Mouse (Mus musculus): Measurements from ENCODE around the gene Nudt3. TPM values are rescaled to one million over a fixed set of nuclear protein-coding genes. Genes with fewer than 3 reads are reported as not detected.

The Nudt3 gene
- polyA plus RNA-seq, 1 experiment = 97.1 TPM

- no peak overlapping the region for H3K27ac ChIP-seq (ENCODE audit: control insufficient read depth, insufficient read depth, low read depth, low read length, poor library complexity)
- 47% methylated on average over 9 of the region's 9 CpGs for WGBS
- no peak overlapping the region for H3K4me3 ChIP-seq (replicated peaks; ENCODE audit: control insufficient read depth, low read depth, low read length)
- no peak for TF ChIP-seq CTCF (IDR thresholded peaks at IDR 0.05; ENCODE audit: control insufficient read depth, insufficient read depth, low read length)
- TF ChIP-seq POLR2A (IDR thresholded peaks at IDR 0.05; ENCODE audit: borderline replicate concordance, control insufficient read depth, low read depth, low read length) = no peak
- peaks cover 4% of the 10 kb centered on the region for H3K4me1 ChIP-seq (ENCODE audit: control insufficient read depth, insufficient read depth, low read length)
Measured at GRCm38 (mm10) chr17:27586661-27587060, 36.6 kb downstream of the Nudt3 start.

- peaks cover 4% of the 10 kb centered on the region for H3K4me1 ChIP-seq (ENCODE audit: control insufficient read depth, insufficient read depth, low read length)
- no peak for TF ChIP-seq CTCF (IDR thresholded peaks at IDR 0.05; ENCODE audit: control insufficient read depth, insufficient read depth, low read length)
- no peak for TF ChIP-seq POLR2A (IDR thresholded peaks at IDR 0.05; ENCODE audit: borderline replicate concordance, control insufficient read depth, low read depth, low read length)
- 49% methylated on average over 13 of the region's 13 CpGs for WGBS
- no peak overlapping the region for H3K27ac ChIP-seq (ENCODE audit: control insufficient read depth, insufficient read depth, low read depth, low read length, poor library complexity)
- H3K4me3 ChIP-seq (replicated peaks; ENCODE audit: control insufficient read depth, low read depth, low read length) = no peak overlapping the region
Measured at GRCm38 (mm10) chr17:27583185-27583894, 40.0 kb downstream of the Nudt3 start.

DNA sequence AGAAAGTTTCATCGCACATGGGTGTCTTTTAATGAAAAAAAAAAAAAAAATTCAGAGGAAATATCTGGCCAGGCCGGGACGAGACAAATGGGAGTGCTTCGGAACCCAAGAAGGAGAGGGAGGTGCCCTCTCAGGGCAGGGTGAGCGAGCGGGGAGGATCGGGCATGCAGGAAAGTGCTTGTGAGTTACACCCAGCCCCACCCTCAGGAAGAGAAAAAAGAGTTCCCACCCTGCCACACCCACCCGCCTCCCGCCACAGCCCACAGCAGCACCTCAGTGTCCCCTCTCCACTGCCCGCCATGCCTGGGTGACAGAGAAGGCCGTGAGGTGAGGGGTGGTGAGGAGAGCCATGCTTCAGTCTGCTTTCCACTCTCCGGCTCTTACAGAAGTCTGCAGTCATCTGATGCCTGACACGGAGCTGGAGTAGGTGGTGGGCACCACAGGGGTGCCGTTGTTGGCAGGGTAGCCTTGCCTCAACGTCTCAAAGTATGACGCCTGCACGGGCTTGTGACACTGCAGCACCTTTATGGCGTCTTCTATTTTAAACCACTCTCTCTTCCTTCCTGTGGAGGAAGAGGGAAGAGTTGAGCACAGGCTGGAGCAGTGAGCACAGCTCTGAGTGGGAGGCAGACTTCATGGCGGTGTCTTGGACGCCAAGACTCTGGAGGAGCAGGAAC is 42.8 kb downstream of the Nudt3 start:
- Histone ChIP-seq H3K4me3 (replicated peaks; ENCODE audit: control insufficient read depth, low read depth, low read length) (no peak overlapping the region), H3K4me1 (ENCODE audit: control insufficient read depth, insufficient read depth, low read length) (peaks cover 2% of the 10 kb centered on the region), H3K27ac (ENCODE audit: control insufficient read depth, insufficient read depth, low read depth, low read length, poor library complexity) (no peak overlapping the region)
- 66% methylated on average over 20 of the region's 20 CpGs for WGBS
- no peak for TF ChIP-seq POLR2A (IDR thresholded peaks at IDR 0.05; ENCODE audit: borderline replicate concordance, control insufficient read depth, low read depth, low read length)
- no peak for TF ChIP-seq CTCF (IDR thresholded peaks at IDR 0.05; ENCODE audit: control insufficient read depth, insufficient read depth, low read length)

GRCm38 (mm10) chr17:27579816-27580215 is 43.5 kb downstream of the Nudt3 start:
- H3K4me1 ChIP-seq (ENCODE audit: control insufficient read depth, insufficient read depth, low read length) = peaks cover 2% of the 10 kb centered on the region
- TF ChIP-seq POLR2A (IDR thresholded peaks at IDR 0.05; ENCODE audit: borderline replicate concordance, control insufficient read depth, low read depth, low read length) (no peak), CTCF (IDR thresholded peaks at IDR 0.05; ENCODE audit: control insufficient read depth, insufficient read depth, low read length) (no peak)
- 89% methylated on average over 8 of the region's 8 CpGs for WGBS
- no peak overlapping the region for H3K27ac ChIP-seq (ENCODE audit: control insufficient read depth, insufficient read depth, low read depth, low read length, poor library complexity)
- no peak overlapping the region for H3K4me3 ChIP-seq (replicated peaks; ENCODE audit: control insufficient read depth, low read depth, low read length)

DNA sequence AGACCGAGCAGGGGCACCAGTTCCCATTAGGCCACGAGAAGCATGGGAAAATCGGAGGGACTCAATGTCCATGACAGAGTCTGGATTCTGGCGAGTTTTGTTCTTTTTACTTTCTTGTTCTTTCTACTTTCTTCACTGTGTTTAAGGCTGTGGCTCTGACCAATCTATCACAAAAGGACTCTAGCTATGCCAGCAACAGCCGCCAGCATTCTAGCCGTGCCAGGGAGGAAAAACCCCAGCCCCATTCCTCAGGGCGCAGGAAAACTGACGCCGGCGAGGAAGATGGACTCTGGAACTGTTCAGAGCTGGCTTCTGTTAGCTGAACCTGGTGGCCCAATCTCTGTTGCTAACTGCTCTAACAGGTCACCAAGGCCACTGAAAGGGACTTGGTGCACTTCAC is 44.8 kb downstream of the Nudt3 start:
- Histone ChIP-seq H3K4me1 (ENCODE audit: control insufficient read depth, insufficient read depth, low read length) (peaks cover 2% of the 10 kb centered on the region), H3K4me3 (replicated peaks; ENCODE audit: control insufficient read depth, low read depth, low read length) (no peak overlapping the region), H3K27ac (ENCODE audit: control insufficient read depth, insufficient read depth, low read depth, low read length, poor library complexity) (no peak overlapping the region)
- no peak for TF ChIP-seq CTCF (IDR thresholded peaks at IDR 0.05; ENCODE audit: control insufficient read depth, insufficient read depth, low read length)
- TF ChIP-seq POLR2A (IDR thresholded peaks at IDR 0.05; ENCODE audit: borderline replicate concordance, control insufficient read depth, low read depth, low read length) = no peak
- WGBS = 91% methylated on average over 10 of the region's 10 CpGs

DNA sequence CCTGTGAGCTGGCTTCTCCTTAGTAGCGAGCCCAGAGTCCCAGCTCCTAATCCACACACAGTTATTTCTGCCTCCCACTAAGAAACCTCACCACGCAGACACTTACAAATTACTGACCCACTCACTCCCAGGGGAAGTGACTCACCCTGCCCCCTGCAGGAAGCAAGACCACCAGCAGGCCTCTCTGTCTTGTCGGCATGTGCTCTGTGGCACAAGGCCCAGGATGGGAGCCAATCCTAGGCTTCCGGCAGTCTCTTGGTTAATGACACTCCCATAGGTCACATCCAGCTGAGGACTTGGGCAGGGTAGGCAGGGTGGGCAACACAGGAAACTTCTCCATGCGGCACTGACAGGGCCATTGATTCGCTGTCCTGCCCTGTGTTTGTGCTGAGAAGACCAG is 45.8 kb downstream of the Nudt3 start:
- Histone ChIP-seq H3K4me1 (ENCODE audit: control insufficient read depth, insufficient read depth, low read length) (no peaks in the 10 kb centered on the region), H3K4me3 (replicated peaks; ENCODE audit: control insufficient read depth, low read depth, low read length) (no peak overlapping the region), H3K27ac (ENCODE audit: control insufficient read depth, insufficient read depth, low read depth, low read length, poor library complexity) (no peak overlapping the region)
- TF ChIP-seq POLR2A (IDR thresholded peaks at IDR 0.05; ENCODE audit: borderline replicate concordance, control insufficient read depth, low read depth, low read length) = no peak
- TF ChIP-seq CTCF (IDR thresholded peaks at IDR 0.05; ENCODE audit: control insufficient read depth, insufficient read depth, low read length) = peak; percentile 35; the same call in 1 of the 2 replicates
- WGBS = 74% methylated on average over 6 of the region's 6 CpGs

- H3K27ac ChIP-seq (ENCODE audit: control insufficient read depth, insufficient read depth, low read depth, low read length, poor library complexity) = no peak overlapping the region
- TF ChIP-seq POLR2A (IDR thresholded peaks at IDR 0.05; ENCODE audit: borderline replicate concordance, control insufficient read depth, low read depth, low read length) (no peak), CTCF (IDR thresholded peaks at IDR 0.05; ENCODE audit: control insufficient read depth, insufficient read depth, low read length) (no peak)
- 60% methylated on average over 7 of the region's 7 CpGs for WGBS
- no peaks in the 10 kb centered on the region for H3K4me1 ChIP-seq (ENCODE audit: control insufficient read depth, insufficient read depth, low read length)
- H3K4me3 ChIP-seq (replicated peaks; ENCODE audit: control insufficient read depth, low read depth, low read length) = no peak overlapping the region
Measured at GRCm38 (mm10) chr17:27576056-27576455, 47.2 kb downstream of the Nudt3 start.

DNA sequence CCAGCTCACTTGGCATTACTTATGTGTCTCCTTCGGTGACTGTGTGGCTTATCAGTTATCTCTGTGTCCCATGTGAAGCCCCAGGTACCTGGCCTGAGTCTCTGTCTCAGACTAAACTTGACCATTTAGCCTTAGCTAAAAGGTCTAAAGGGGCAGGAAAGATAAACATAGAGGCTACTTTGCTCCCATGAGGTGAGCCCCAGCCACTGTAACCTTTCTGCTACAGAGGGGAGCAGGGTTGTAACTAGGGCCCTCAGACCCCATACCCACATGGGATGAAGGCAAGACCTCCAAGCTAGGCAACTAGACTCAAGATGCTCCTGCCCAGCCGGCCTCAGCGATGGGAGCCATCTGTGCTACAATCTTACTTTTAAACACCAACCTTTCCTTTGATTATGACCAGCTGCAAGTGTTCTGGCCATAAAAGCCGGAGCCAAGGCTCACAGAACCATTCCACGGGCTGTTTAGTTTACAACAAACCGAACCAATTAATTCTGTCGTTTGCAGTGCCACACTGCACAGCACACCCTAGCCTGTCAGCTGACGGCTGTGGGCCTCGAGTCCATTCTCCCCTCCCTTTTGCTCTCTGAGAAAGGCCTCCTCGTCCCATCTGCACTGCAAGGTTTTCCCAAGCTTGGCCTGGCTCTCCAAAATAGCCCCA is 48.0 kb downstream of the Nudt3 start:
- 77% methylated on average over 10 of the region's 10 CpGs for WGBS
- no peaks in the 10 kb centered on the region for H3K4me1 ChIP-seq (ENCODE audit: control insufficient read depth, insufficient read depth, low read length)
- no peak overlapping the region for H3K27ac ChIP-seq (ENCODE audit: control insufficient read depth, insufficient read depth, low read depth, low read length, poor library complexity)
- no peak for TF ChIP-seq CTCF (IDR thresholded peaks at IDR 0.05; ENCODE audit: control insufficient read depth, insufficient read depth, low read length)
- TF ChIP-seq POLR2A (IDR thresholded peaks at IDR 0.05; ENCODE audit: borderline replicate concordance, control insufficient read depth, low read depth, low read length) = no peak
- no peak overlapping the region for H3K4me3 ChIP-seq (replicated peaks; ENCODE audit: control insufficient read depth, low read depth, low read length)
